Mouse (Mus musculus): Measurements from ENCODE around the gene Grasp.

DNA sequence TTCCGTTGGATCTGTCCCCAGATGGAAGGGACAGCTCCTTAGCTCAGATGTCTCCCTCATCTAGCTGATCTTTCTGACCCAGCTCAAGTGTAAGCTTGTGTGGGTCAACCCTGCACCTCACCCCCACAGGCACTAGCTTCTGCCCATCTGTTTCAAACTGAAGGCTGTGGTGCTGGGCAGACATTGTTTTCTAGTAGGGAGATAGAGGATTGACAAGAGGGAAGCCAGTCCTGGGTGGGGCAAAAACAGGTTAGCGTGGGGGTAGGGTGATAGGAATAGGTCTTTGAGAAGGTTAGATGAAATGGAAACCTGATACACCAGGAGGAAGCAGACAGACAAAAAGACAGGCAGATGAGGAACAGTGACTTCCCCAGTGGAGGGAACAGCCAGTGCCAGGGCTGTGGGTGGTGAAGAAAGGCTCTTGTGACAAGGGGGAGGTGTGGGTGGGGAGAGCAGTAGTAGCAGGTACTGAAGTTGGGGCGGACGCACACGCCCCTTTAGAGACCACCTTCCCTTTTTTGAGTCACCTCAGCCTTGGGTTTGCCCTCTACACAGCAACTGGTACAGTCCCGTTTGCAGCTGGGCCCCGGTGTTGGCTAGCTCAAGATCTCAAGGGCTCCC is 32.0 kb downstream of the Grasp start:
- TF ChIP-seq CTCF (conservative IDR thresholded peaks at IDR 0.05 in 1 of 2, IDR thresholded peaks at IDR 0.05 in 1 of 2; ENCODE audit: low read depth in 2 of 2, low read length in 2 of 2) (no peak), USF2 (conservative IDR thresholded peaks at IDR 0.05; ENCODE audit: low read depth, low read length) (no peak), EP300 (IDR thresholded peaks at IDR 0.05; ENCODE audit: low read length) (no peak)
